Mouse (Mus musculus): ENCODE results near the gene Nup107. TPM values are rescaled to one million over a fixed set of nuclear protein-coding genes. Genes with fewer than 3 reads are reported as not detected.

Gene Nup107
- polyA plus RNA-seq, 1 experiment from 2014 or later, result 60.6 TPM

DNA sequence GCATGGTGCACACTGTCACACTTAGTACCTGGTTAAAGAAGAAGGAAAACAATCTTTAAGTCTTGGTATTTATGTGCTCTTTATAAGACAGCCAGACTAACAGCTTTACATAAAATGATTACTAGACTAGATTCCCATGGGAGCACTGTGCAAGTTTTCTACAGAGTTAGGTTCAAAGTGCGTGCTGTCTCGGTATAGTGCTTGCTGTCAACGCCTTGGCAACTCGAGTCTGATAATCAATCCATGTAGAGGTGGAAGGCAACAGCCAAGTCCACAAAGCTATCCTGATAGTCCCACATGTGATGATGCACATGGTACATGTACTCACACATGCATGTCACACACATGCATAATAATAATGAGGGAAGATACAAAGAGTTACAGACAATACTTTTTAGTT is 32.1 kb upstream of the Nup107 start:
- 84% methylated on average over 4 of the region's 4 CpGs for WGBS
- Histone ChIP-seq H3K4me1 (peaks cover 19% of the 10 kb centered on the region), H3K9me3 (no peaks in the 10 kb centered on the region), H3K9ac (no peak overlapping the region), H3K4me3 (no peak overlapping the region), H3K27me3 (no peaks in the 10 kb centered on the region), H3K36me3 (peaks cover 45% of the 10 kb centered on the region), H3K4me2 (no peak overlapping the region), H3K27ac (no peak overlapping the region)
- no peak for ATAC-seq (ENCODE audit: insufficient number of reproducible peaks, insufficient read depth, low FRiP score, low TSS enrichment, low read depth)

DNA sequence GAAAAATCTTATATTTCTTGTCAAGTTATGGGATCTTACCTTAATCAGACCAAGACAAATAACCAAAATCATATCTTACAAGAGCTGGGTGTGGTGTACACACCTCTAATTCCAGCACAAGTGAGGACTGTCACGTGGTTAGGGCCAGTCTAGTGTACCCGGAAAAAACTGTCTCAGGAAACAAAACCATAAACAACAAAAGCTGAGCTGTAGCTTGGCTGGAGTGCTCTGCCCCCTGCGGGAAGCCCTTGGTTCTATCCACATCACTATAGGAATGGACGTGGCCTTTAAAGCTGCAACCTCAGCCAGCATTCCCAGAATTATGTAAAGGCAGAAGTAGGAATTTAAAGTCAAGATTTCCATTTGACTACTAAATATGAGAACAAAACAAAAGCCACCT is 31.6 kb upstream of the Nup107 start:
- Histone ChIP-seq H3K9me3 (no peaks in the 10 kb centered on the region), H3K4me2 (no peak overlapping the region), H3K27me3 (no peaks in the 10 kb centered on the region), H3K4me1 (peaks cover 17% of the 10 kb centered on the region), H3K4me3 (no peak overlapping the region), H3K36me3 (peaks cover 49% of the 10 kb centered on the region), H3K9ac (no peak overlapping the region), H3K27ac (no peak overlapping the region)
- WGBS, result 79% methylated on average over 4 of the region's 4 CpGs
- ATAC-seq (ENCODE audit: insufficient number of reproducible peaks, insufficient read depth, low FRiP score, low TSS enrichment, low read depth), result no peak

DNA sequence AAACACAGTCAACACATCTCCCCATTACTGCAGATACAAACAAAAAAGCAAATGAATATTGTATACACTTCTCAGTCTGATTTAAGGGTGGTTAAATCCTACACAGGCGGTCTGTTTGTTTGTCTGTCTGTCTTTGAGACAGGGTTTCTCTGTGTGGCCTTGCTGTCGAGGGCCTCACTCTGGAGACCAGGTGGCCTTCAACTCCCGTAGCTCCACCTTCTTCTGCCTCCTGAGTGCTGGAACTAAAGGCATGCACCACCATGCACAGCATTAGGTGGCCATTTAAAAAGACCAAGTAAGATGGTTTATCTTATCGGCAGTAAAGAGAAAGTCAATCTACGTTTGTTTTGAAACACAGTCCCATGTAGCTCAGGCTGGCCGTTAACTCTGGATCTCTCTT is 30.8 kb upstream of the Nup107 start:
- H3K36me3 ChIP-seq, result peaks cover 56% of the 10 kb centered on the region
- no peak overlapping the region for H3K27ac ChIP-seq
- WGBS, result 89% methylated on average over 6 of the region's 6 CpGs
- H3K9ac ChIP-seq, result no peak overlapping the region
- peaks cover 12% of the 10 kb centered on the region for H3K4me1 ChIP-seq
- H3K4me3 ChIP-seq, result no peak overlapping the region
- no peaks in the 10 kb centered on the region for H3K9me3 ChIP-seq
- H3K27me3 ChIP-seq, result no peaks in the 10 kb centered on the region
- ATAC-seq (ENCODE audit: insufficient number of reproducible peaks, insufficient read depth, low FRiP score, low TSS enrichment, low read depth), result no peak
- no peak overlapping the region for H3K4me2 ChIP-seq

DNA sequence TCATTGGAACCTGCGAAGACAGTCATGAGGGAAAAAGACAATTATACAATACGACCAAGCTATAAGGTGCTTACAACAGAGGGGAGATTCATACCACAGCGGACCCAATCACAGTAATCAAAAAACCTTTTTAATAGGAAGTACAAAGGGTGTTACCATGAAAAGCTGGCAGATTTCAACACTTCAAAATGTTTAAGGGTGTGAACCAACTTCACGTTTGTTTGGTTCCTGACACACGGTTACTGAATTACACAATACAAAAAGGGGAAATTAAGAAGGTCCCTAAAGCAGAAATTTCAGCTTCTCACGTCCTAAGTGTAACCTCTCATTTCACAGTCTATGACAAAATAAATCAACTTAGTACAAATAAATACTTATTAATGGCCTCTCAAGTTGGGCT is 26.1 kb upstream of the Nup107 start:
- 91% methylated on average over 6 of the region's 6 CpGs for WGBS
- no peak overlapping the region for H3K4me2 ChIP-seq
- H3K4me1 ChIP-seq, result no peaks in the 10 kb centered on the region
- no peaks in the 10 kb centered on the region for H3K9me3 ChIP-seq
- no peak overlapping the region for H3K9ac ChIP-seq
- H3K4me3 ChIP-seq, result no peak overlapping the region
- peaks cover 78% of the 10 kb centered on the region for H3K36me3 ChIP-seq
- no peak for ATAC-seq (ENCODE audit: insufficient number of reproducible peaks, insufficient read depth, low FRiP score, low TSS enrichment, low read depth)
- no peak overlapping the region for H3K27ac ChIP-seq
- H3K27me3 ChIP-seq, result no peaks in the 10 kb centered on the region

DNA sequence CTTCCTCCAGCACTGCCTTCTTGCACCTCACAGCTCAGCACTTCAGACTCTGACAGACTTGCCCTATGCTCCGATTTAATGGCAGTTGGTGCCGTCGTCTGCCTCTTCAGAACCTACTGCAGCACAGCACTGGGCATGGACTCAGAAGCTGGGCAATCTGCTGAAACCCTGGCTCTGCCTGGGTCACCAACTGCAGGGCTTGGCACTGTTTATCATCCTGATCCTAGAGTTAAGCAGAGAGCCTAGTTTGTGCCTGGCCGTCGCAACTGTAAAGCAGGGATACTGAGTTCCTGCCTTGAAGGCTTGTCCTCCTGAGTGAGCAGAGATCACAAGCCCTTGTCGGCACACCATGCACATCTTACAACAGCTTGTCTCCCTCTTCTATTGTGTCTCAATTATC is 24.2 kb upstream of the Nup107 start:
- H3K27ac ChIP-seq, result no peak overlapping the region
- no peaks in the 10 kb centered on the region for H3K4me1 ChIP-seq
- peaks cover 78% of the 10 kb centered on the region for H3K36me3 ChIP-seq
- ATAC-seq (ENCODE audit: insufficient number of reproducible peaks, insufficient read depth, low FRiP score, low TSS enrichment, low read depth), result no peak
- H3K27me3 ChIP-seq, result no peaks in the 10 kb centered on the region
- H3K4me2 ChIP-seq, result no peak overlapping the region
- WGBS, result 93% methylated on average over 6 of the region's 6 CpGs
- H3K9me3 ChIP-seq, result no peaks in the 10 kb centered on the region
- no peak overlapping the region for H3K4me3 ChIP-seq
- H3K9ac ChIP-seq, result no peak overlapping the region

DNA sequence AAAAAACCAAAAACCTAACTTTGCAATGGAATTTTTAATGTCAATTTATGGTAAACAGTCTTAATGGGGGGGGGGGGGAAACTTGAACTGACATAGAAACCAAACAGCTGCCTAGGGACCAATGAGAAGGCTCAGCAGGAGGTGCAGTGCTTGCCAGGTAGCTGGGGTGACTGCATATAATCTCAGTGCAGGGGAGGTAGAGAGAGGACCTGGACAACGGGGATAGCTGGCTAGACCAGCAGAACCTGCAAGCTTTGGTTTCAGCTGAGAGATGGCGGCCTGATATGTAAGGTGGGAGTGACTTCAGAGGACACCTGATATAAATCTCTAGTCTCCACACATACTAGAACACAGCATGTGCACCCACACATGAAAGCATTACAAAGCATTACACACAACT is 20.0 kb upstream of the Nup107 start:
- ATAC-seq (ENCODE audit: insufficient number of reproducible peaks, insufficient read depth, low FRiP score, low TSS enrichment, low read depth), result no peak
- Histone ChIP-seq H3K27ac (no peak overlapping the region), H3K36me3 (peaks cover 56% of the 10 kb centered on the region), H3K27me3 (no peaks in the 10 kb centered on the region), H3K9ac (no peak overlapping the region), H3K4me1 (peaks cover 8% of the 10 kb centered on the region), H3K9me3 (no peaks in the 10 kb centered on the region), H3K4me2 (no peak overlapping the region), H3K4me3 (no peak overlapping the region)
- 94% methylated on average over 2 of the region's 2 CpGs for WGBS

DNA sequence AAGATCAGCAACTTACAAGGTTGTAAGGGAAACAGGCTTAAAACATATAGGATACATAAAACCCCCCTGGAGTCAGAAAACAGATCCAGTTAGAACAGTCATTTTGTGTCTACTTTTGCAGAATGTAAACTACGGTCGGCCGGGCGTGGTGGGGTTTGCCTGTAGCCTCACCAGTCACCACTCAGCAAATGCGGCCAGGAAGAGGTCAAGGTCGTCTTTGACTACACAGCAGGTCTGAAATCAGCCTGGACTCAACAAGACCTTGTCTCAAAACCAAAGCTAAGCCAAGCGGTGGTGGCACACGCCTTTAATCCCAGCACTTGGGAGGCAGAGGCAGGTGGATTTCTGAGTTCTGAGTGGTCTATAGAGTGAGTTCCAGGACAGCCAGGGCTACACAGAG is 19.1 kb upstream of the Nup107 start:
- Histone ChIP-seq H3K4me3 (no peak overlapping the region), H3K4me2 (no peak overlapping the region), H3K9ac (no peak overlapping the region), H3K27ac (no peak overlapping the region), H3K27me3 (no peaks in the 10 kb centered on the region), H3K9me3 (no peaks in the 10 kb centered on the region), H3K4me1 (peaks cover 8% of the 10 kb centered on the region), H3K36me3 (peaks cover 48% of the 10 kb centered on the region)
- ATAC-seq (ENCODE audit: insufficient number of reproducible peaks, insufficient read depth, low FRiP score, low TSS enrichment, low read depth), result no peak
- 95% methylated on average over 8 of the region's 8 CpGs for WGBS

DNA sequence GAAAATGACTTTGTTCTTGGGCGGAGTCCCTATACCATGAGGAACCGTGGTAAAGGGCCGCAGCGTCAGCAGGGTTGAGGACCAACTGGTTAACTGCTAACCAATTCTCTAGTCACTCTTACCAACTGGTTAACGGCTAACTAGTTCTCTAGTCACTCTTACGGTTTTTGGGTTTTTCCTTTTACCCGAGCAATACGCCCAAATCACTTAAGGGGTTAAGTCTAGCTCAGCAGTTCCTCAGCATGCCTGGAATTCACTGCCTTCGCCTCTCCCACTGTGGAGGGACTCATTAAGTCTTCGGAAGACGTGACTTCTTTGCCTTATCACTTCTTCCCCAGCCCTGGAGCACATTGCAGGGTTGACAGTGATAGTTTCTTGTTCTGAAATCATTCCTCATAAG is 18.0 kb upstream of the Nup107 start:
- H3K27ac ChIP-seq, result no peak overlapping the region
- no peak overlapping the region for H3K4me2 ChIP-seq
- H3K4me1 ChIP-seq, result peaks cover 8% of the 10 kb centered on the region
- H3K9ac ChIP-seq, result no peak overlapping the region
- WGBS, result 81% methylated on average over 11 of the region's 11 CpGs
- H3K27me3 ChIP-seq, result no peaks in the 10 kb centered on the region
- H3K4me3 ChIP-seq, result no peak overlapping the region
- H3K9me3 ChIP-seq, result no peaks in the 10 kb centered on the region
- no peak for ATAC-seq (ENCODE audit: insufficient number of reproducible peaks, insufficient read depth, low FRiP score, low TSS enrichment, low read depth)
- H3K36me3 ChIP-seq, result peaks cover 38% of the 10 kb centered on the region

DNA sequence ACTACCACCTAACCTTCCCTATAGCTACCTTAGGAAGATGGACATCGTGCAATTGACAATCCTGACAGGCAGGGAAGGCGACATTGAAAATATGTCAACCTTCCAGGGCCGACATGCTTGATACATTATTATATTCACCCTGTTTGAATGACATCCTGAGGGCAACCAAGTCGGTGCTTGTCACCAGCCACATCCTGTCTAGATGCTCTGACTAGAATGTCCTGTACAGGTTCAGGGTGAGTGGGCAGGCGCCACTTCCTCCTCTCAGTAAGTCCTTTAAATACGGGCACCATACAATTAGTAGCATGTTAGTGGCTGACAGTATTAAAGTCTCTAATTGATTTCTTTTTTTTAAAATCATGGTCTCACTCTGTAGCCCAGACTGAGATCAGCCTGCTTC is 15.6 kb upstream of the Nup107 start:
- 80% methylated on average over 6 of the region's 6 CpGs for WGBS
- H3K27me3 ChIP-seq, result no peaks in the 10 kb centered on the region
- no peak overlapping the region for H3K27ac ChIP-seq
- no peak overlapping the region for H3K4me2 ChIP-seq
- H3K4me3 ChIP-seq, result no peak overlapping the region
- no peak overlapping the region for H3K9ac ChIP-seq
- peaks cover 24% of the 10 kb centered on the region for H3K36me3 ChIP-seq
- no peak for ATAC-seq (ENCODE audit: insufficient number of reproducible peaks, insufficient read depth, low FRiP score, low TSS enrichment, low read depth)
- H3K4me1 ChIP-seq, result peaks cover 8% of the 10 kb centered on the region
- no peaks in the 10 kb centered on the region for H3K9me3 ChIP-seq

DNA sequence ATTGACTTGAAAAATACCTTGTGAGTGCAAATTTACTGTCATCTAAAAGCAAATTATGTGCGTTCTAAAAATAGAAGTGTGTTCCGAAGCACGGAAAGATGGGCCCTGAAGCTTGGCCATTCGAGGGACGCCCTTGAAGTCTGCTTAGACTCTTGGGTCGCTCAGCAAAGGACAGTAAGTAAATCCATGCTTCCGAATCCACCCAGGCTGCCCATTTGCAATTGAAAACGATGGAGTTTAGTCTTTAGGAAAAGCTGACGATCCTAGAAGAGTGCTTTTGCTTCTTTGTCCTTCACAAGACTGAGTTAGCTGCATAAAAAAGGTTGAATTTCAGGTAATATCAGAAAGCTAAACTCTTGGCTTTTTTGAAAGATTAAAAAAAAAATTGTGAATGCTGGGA is 13.4 kb upstream of the Nup107 start:
- ATAC-seq (ENCODE audit: insufficient number of reproducible peaks, insufficient read depth, low FRiP score, low TSS enrichment, low read depth), result no peak
- no peaks in the 10 kb centered on the region for H3K9me3 ChIP-seq

DNA sequence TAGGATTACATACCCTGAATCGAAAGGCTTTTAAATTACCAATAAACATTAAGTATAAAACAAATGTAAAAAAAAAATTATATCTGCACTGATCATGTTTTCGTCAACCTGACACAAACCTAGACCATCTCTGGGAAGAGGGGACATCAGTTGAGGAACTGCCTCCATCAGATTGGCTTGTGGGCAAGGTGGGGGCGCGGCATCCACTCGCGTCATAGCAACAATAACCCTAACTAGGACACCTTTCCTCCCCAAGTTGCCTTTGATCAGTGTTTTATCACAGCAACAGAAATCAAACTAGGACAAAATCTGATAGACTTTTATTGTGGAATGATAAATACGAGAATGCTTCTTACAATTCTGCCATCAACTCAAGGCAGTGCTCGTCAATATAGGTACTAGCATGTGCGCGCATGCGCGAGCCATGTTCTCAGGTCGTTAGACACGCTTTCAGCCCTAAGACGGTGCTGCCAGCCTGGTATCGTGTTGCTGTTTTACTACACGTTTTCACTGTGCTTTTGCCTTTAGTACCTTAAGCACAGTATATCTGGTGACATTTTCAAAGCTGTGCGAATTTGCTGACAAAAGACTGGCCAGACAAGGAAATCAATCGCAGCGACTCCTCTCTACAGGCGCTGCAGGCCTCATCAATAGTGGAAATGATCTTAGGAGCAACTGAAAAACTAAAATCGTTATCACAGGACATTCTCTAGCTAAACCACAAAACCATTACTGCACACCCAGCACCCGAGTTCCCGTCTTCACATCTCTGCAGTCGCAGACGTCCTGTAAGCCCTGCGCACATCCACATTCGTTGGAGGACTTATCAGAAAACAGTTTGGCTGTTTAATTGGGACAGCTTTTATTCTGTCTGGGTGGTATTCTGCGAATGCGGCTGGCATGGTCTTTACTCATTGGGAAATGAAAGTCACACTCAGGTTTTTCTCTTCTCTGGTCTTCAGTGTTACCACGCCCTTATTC is 11.7 kb upstream of the Nup107 start:
- Histone ChIP-seq H3K27me3 (no peaks in the 10 kb centered on the region), H3K9me3 (no peaks in the 10 kb centered on the region), H3K4me1 (peaks cover 6% of the 10 kb centered on the region), H3K9ac (no peak overlapping the region), H3K36me3 (no peaks in the 10 kb centered on the region), H3K27ac (no peak overlapping the region), H3K4me2 (no peak overlapping the region), H3K4me3 (no peak overlapping the region)
- ATAC-seq (ENCODE audit: insufficient number of reproducible peaks, insufficient read depth, low FRiP score, low TSS enrichment, low read depth), result no peak
- WGBS, result 88% methylated on average over 31 of the region's 31 CpGs

More for the DNA sequence above, 13.4 kb upstream of the Nup107 start:
- H3K27ac ChIP-seq, result no peak overlapping the region
- peaks cover 8% of the 10 kb centered on the region for H3K4me1 ChIP-seq
- 55% methylated on average over 9 of the region's 9 CpGs for WGBS
- H3K27me3 ChIP-seq, result no peaks in the 10 kb centered on the region
- H3K9ac ChIP-seq, result no peak overlapping the region
- H3K4me2 ChIP-seq, result no peak overlapping the region
- H3K4me3 ChIP-seq, result no peak overlapping the region
- H3K36me3 ChIP-seq, result peaks cover 6% of the 10 kb centered on the region; the same call in 1 of the 2 replicates

DNA sequence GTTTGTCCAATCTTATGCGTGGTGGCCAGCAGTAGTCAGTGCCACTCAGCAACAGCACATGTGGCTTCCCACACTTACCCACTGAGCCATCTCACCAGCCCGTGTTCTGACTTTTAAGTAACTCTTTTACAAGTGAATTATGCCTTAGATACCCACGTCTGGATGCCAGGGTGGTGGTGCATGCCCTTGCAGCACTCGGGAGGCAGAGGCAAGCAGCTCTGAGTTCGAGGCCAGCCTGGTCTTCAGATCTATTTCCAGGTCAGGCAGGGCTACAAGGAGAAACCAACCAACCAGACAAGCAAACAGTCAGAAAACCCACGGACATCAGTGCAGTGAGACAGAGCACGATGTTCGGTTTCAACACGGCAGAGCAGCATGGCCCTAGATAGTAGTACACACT is 9.4 kb upstream of the Nup107 start:
- WGBS, result 94% methylated on average over 9 of the region's 9 CpGs
- H3K4me2 ChIP-seq, result no peak overlapping the region
- H3K36me3 ChIP-seq, result no peaks in the 10 kb centered on the region

More for the DNA sequence above, 9.4 kb upstream of the Nup107 start:
- Histone ChIP-seq H3K27ac (no peak overlapping the region), H3K27me3 (no peaks in the 10 kb centered on the region), H3K4me3 (no peak overlapping the region), H3K4me1 (no peaks in the 10 kb centered on the region), H3K9ac (no peak overlapping the region), H3K9me3 (no peaks in the 10 kb centered on the region)
- no peak for ATAC-seq (ENCODE audit: insufficient number of reproducible peaks, insufficient read depth, low FRiP score, low TSS enrichment, low read depth)
